Mouse (Mus musculus): ENCODE measurements around the gene Mpc1.
"Not testable (repeated sequence)": the region's sequence is repeated elsewhere in the genome, so short reads cannot be mapped to it uniquely, and the experiment has no call there.

Mpc1 gene

GRCm38 (mm10) chr17:8282821-8283525, at the start of gene Mpc1:
Gene Mpc1, plus strand, starts transcription at chr17:8282904.
- peak; percentile 69 for DNase-seq

- DNase-seq = no peak
These were observed 49.0 kb upstream of the Mpc1 start for GRCm38 (mm10) chr17:8233618-8234214.

GRCm38 (mm10) chr17:8234537-8234936, 48.2 kb upstream of the Mpc1 start:
- no peak for DNase-seq

- no peak for DNase-seq
These were observed 47.0 kb upstream of the Mpc1 start, which contains the start of gene Ccr6 for GRCm38 (mm10) chr17:8235743-8236142. Gene Ccr6, plus strand, starts transcription at chr17:8236043.

- DNase-seq = no peak
These were observed 44.5 kb upstream of the Mpc1 start for GRCm38 (mm10) chr17:8238012-8238710.

- DNase-seq = no peak
These were observed 43.1 kb upstream of the Mpc1 start for GRCm38 (mm10) chr17:8239561-8239960.

GRCm38 (mm10) chr17:8240517-8240916, 42.2 kb upstream of the Mpc1 start:
- DNase-seq = no peak

GRCm38 (mm10) chr17:8241645-8242044, 41.1 kb upstream of the Mpc1 start:
- no peak for DNase-seq

GRCm38 (mm10) chr17:8242186-8242585, 40.5 kb upstream of the Mpc1 start:
- no peak for DNase-seq

GRCm38 (mm10) chr17:8244124-8244523, 38.6 kb upstream of the Mpc1 start:
- no peak for DNase-seq

GRCm38 (mm10) chr17:8246102-8246754, 36.5 kb upstream of the Mpc1 start:
- no peak for DNase-seq

GRCm38 (mm10) chr17:8251704-8252103, 31.0 kb upstream of the Mpc1 start:
- no peak for DNase-seq

GRCm38 (mm10) chr17:8254268-8254667, 28.4 kb upstream of the Mpc1 start:
- no peak for DNase-seq

GRCm38 (mm10) chr17:8254914-8255313, 27.8 kb upstream of the Mpc1 start:
- DNase-seq = no peak

GRCm38 (mm10) chr17:8255583-8255982, 27.1 kb upstream of the Mpc1 start:
- no peak for DNase-seq

- DNase-seq = no peak
These were observed 25.7 kb upstream of the Mpc1 start for GRCm38 (mm10) chr17:8256982-8257381.

GRCm38 (mm10) chr17:8264638-8265037, 18.1 kb upstream of the Mpc1 start:
- DNase-seq = not testable (repeated sequence)

GRCm38 (mm10) chr17:8272054-8272749, 10.5 kb upstream of the Mpc1 start:
- DNase-seq = no peak

GRCm38 (mm10) chr17:8272951-8273350, 9.8 kb upstream of the Mpc1 start:
- DNase-seq = peak; percentile 30

- DNase-seq = no peak
These were observed 6.6 kb upstream of the Mpc1 start for GRCm38 (mm10) chr17:8276071-8276470.

- DNase-seq = no peak
These were observed 6.0 kb upstream of the Mpc1 start for GRCm38 (mm10) chr17:8276680-8277079.

GRCm38 (mm10) chr17:8277266-8277665, 5.4 kb upstream of the Mpc1 start:
- DNase-seq = no peak

GRCm38 (mm10) chr17:8278356-8278755, 4.3 kb upstream of the Mpc1 start:
- no peak for DNase-seq
